Mouse (Mus musculus) liver, adult 2 months (tissue): ENCODE results near the gene Mall.

ENCODE experiments used
- CTCF ChIP-seq: fragments of 200-500 bp; IDR thresholded peaks from 2 replicates; pipeline ENCODE4 v1.5.1; 2011; ENCODE audit warnings: low read depth, low read length, control low read depth
- POLR2A ChIP-seq: fragments of 200-500 bp; IDR thresholded peaks from 2 replicates; pipeline ENCODE4 v1.6.1; 2011; ENCODE audit warnings: low read length, control low read depth; ENCODE audit not compliant: insufficient read depth; ENCODE audit errors: extremely low read depth

GRCm38 (mm10) chr2:127754113-127754512, 24.4 kb upstream of the Mall start:
- TF ChIP-seq CTCF (no peak), POLR2A (no peak)
